Mouse (Mus musculus): ENCODE results near the gene Olfr1493-ps1. TPM values are rescaled to one million over a fixed set of nuclear protein-coding genes. Genes with fewer than 3 reads are reported as not detected.

Gene Olfr1493-ps1
- not detected for total RNA-seq (2021)
- long read RNA-seq, experiment 1 = 0 reads
- long read RNA-seq, experiment 2 = 0 reads

- Histone ChIP-seq H3K4me3 (no peak within 1 kb of the TSS), H3K27ac (no peak within 1 kb of the TSS)
- no peak for DNase-seq (ENCODE audit: low spot score in 2 of 2)
- no peak for TF ChIP-seq CTCF (conservative IDR thresholded peaks at IDR 0.05)
Observed at GRCm38 (mm10) chr19:13722978-13723377, at the start of gene Olfr1493-ps1. Gene Olfr1493-ps1, plus strand, starts transcription at chr19:13723278.

GRCm38 (mm10) chr19:13696968-13697367, 26.1 kb upstream of the Olfr1493-ps1 start, which contains the start of gene Olfr1491:
Gene Olfr1491, plus strand, starts transcription at chr19:13697268.
- Histone ChIP-seq H3K4me3 (no peak within 1 kb of the TSS), H3K27ac (no peak within 1 kb of the TSS)
- no peak for TF ChIP-seq CTCF (conservative IDR thresholded peaks at IDR 0.05)
- no peak for DNase-seq (ENCODE audit: low spot score in 2 of 2)

- no peak within 1 kb of the TSS for H3K27ac ChIP-seq
- DNase-seq (ENCODE audit: low spot score in 2 of 2) = no peak
- no peak for TF ChIP-seq CTCF (conservative IDR thresholded peaks at IDR 0.05)
Observed at GRCm38 (mm10) chr19:13739428-13739827, 16.4 kb downstream of the Olfr1493-ps1 start, which contains the start of gene Olfr1494. Gene Olfr1494, plus strand, starts transcription at chr19:13739728.

DNA sequence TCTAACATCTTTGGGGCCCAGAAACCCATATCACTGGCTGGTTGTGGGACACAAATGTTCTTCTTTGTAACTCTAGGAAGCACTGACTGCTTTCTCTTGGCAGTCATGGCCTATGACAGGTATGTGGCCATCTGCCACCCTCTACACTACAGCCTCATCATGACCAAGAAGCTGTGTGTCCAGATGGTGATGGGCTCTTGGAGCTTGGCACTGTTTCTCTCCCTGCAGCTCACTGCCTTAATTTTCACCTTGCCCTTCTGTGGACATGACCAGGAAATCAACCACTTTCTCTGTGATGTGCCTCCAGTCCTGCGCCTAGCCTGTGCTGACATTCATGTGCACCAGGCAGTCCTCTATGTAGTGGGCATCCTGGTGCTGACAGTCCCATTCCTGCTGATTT, 26.3 kb downstream of the Olfr1493-ps1 start:
- Histone ChIP-seq H3K4me3 (no peak overlapping the region), H3K27ac (no peak overlapping the region)
- DNase-seq (ENCODE audit: low spot score in 2 of 2) = no peak
- TF ChIP-seq CTCF (conservative IDR thresholded peaks at IDR 0.05) = no peak

More at GRCm38 (mm10) chr19:13739428-13739827, 16.4 kb downstream of the Olfr1493-ps1 start, which contains the start of gene Olfr1494:
- H3K4me3 ChIP-seq = no peak within 1 kb of the TSS

DNA sequence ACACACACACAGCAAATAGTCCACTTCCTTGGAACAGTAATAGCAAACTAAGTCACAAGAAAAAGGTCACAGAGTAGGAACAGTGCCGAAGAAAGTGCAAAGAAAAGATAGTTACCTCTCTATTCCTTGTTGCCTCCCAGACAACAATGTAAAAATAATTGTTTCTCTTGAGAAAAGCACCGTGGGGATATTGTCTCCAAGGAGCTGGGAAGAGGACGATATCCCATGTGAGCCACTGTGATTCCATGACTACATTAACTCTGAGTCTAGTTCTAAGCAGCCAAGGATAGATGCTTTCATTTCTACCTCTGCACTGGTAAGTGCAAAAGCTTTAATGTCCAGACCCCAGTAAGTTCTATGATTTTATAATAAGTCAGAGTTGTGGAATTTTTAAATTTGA, 41.2 kb downstream of the Olfr1493-ps1 start, which contains the start of gene Olfr1495:
Gene Olfr1495 (plus strand): TSS at position 301 of the 400 bp plus-strand sequence.
- no peak for TF ChIP-seq CTCF (conservative IDR thresholded peaks at IDR 0.05)
- Histone ChIP-seq H3K27ac (no peak within 1 kb of the TSS), H3K4me3 (no peak within 1 kb of the TSS)
- DNase-seq (ENCODE audit: low spot score in 2 of 2) = no peak

DNA sequence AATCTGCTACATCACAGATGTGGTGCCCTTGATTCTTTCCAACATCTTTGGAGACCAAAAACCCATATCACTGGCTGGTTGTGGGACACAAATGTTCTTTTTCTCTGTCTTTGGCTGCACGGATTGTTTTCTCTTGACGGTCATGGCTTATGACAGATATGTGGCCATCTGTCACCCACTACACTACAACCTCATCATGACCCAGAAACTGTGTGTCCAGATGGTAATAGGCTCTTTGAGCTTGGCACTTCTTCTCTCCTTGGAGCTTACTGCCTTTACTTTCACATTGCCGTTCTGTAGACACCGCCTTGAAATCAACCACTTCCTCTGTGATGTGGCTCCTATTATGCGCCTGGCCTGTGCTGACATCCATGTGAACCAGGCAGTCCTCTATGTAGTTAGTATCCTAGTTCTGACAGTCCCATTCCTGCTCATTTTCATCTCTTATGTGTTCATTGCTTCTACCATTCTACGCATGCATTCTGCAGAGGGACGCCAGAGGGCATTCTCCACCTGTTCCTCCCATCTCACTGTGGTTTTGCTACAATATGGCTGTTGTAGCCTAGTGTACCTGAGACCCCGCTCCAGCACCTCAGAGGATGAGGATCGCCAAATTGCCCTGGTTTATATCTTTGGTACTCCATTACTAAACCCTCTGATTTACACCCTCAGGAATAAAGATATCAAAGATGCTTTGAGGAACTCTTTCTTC, 45.6 kb downstream of the Olfr1493-ps1 start:
- Histone ChIP-seq H3K27ac (no peak overlapping the region), H3K4me3 (no peak overlapping the region)
- peak; percentile 19; the same call in 1 of the 2 replicates for TF ChIP-seq CTCF (conservative IDR thresholded peaks at IDR 0.05)
- no peak for DNase-seq (ENCODE audit: low spot score in 2 of 2)

GRCm38 (mm10) chr19:13777578-13777977, 54.5 kb downstream of the Olfr1493-ps1 start, which contains the start of gene Olfr1496:
Gene Olfr1496, plus strand, starts transcription at chr19:13777878.
- H3K4me3 ChIP-seq = no peak within 1 kb of the TSS

More at GRCm38 (mm10) chr19:13777578-13777977, 54.5 kb downstream of the Olfr1493-ps1 start, which contains the start of gene Olfr1496:
- TF ChIP-seq CTCF (conservative IDR thresholded peaks at IDR 0.05) = no peak
- no peak within 1 kb of the TSS for H3K27ac ChIP-seq
- DNase-seq (ENCODE audit: low spot score in 2 of 2) = no peak

Other genes with a start within 250 kb of the Olfr1493-ps1 start
- not detected for gene Olfr1475, start 243.1 kb upstream of the Olfr1493-ps1 start, total RNA-seq (2021)
- gene Olfr1477, start 222.7 kb upstream of the Olfr1493-ps1 start, total RNA-seq (2021) = not detected
- not detected for gene Olfr1480, start 195.4 kb upstream of the Olfr1493-ps1 start, total RNA-seq (2021)
- not detected for gene Olfr1484, start 139.8 kb upstream of the Olfr1493-ps1 start, total RNA-seq (2021)
- gene Olfr1487, start 105.9 kb upstream of the Olfr1493-ps1 start, total RNA-seq (2021) = not detected
- gene Olfr1489, start 91.7 kb upstream of the Olfr1493-ps1 start, total RNA-seq (2021) = not detected
- not detected for gene Olfr1490, start 72.2 kb upstream of the Olfr1493-ps1 start, total RNA-seq (2021)
- not detected for gene Olfr1491, start 26.0 kb upstream of the Olfr1493-ps1 start, total RNA-seq (2021)
- gene Olfr1494, start 16.4 kb downstream of the Olfr1493-ps1 start, total RNA-seq (2021) = not detected
- gene Olfr1495, start 41.3 kb downstream of the Olfr1493-ps1 start, total RNA-seq (2021) = not detected
- not detected for gene Olfr1496, start 54.6 kb downstream of the Olfr1493-ps1 start, total RNA-seq (2021)
- gene Olfr1497, start 74.9 kb downstream of the Olfr1493-ps1 start, total RNA-seq (2021) = not detected
- gene Olfr1499, start 96.2 kb downstream of the Olfr1493-ps1 start, total RNA-seq (2021) = not detected
- not detected for gene Olfr1500, start 107.2 kb downstream of the Olfr1493-ps1 start, total RNA-seq (2021)
- gene Olfr1501, start 127.4 kb downstream of the Olfr1493-ps1 start, total RNA-seq (2021) = not detected
- not detected for gene Olfr1502, start 138.5 kb downstream of the Olfr1493-ps1 start, total RNA-seq (2021)
- not detected for gene Olfr1504, start 174.7 kb downstream of the Olfr1493-ps1 start, total RNA-seq (2021)
- not detected for gene Olfr1505, start 190.3 kb downstream of the Olfr1493-ps1 start, total RNA-seq (2021)

Data from layer of hippocampus, adult 2 months (tissue).